Mouse (Mus musculus) v-Abl transformed pro-B cells (cell line): ENCODE data around the gene Acly.

Experiments
- in situ Hi-C, 2 experiments: fragments of 400-800 bp; cut with MboI; formaldehyde crosslinking; loops; one replicate each; pipeline ENCODE4 v1.15.1; 2025; ENCODE audit not compliant: unreplicated experiment in 2 of 2

Gene Acly

GRCm38 (mm10) chr11:100465833-100466232 lies 62.0 kb downstream of the Acly start:
- in situ Hi-C loops, result no loop called here

- in situ Hi-C loops, result no loop called here
These were observed 62.5 kb downstream of the Acly start for GRCm38 (mm10) chr11:100465229-100465792.

- in situ Hi-C loops, result no loop called here
These were observed 65.1 kb downstream of the Acly start for GRCm38 (mm10) chr11:100462699-100463098.

- in situ Hi-C loops, result no loop called here
These were observed 70.1 kb downstream of the Acly start for GRCm38 (mm10) chr11:100457711-100458110.

GRCm38 (mm10) chr11:100457247-100457646 lies 70.6 kb downstream of the Acly start:
- in situ Hi-C loops, result no loop called here

- in situ Hi-C loops, result no loop called here
These were observed 85.2 kb downstream of the Acly start for GRCm38 (mm10) chr11:100442625-100443024.

- in situ Hi-C loops, result no loop called here
These were observed 86.0 kb downstream of the Acly start, which contains the start of the genes Nt5c3b and Klhl10 for GRCm38 (mm10) chr11:100441797-100442196. TSS of gene Nt5c3b (minus strand) at chr11:100441808. TSS of gene Klhl10 (plus strand) at chr11:100441917.

GRCm38 (mm10) chr11:100440691-100441522 lies 86.9 kb downstream of the Acly start:
- in situ Hi-C loops, result no loop called here

- in situ Hi-C loops, result no loop called here
These were observed 89.9 kb downstream of the Acly start for GRCm38 (mm10) chr11:100437901-100438300.

GRCm38 (mm10) chr11:100435678-100436246 lies 92.0 kb downstream of the Acly start:
- in situ Hi-C loops, result no loop called here

GRCm38 (mm10) chr11:100432002-100432401 lies 95.8 kb downstream of the Acly start:
- in situ Hi-C loops, result no loop called here

GRCm38 (mm10) chr11:100430052-100430451 lies 97.7 kb downstream of the Acly start:
- in situ Hi-C loops, result no loop called here

GRCm38 (mm10) chr11:100428612-100429199 lies 99.1 kb downstream of the Acly start:
- in situ Hi-C loops, result loop anchor here (5.0 to 10.0 kb wide), 4 partner anchors 126 to 526 kb away; no protein-coding TSS in a partner anchor

GRCm38 (mm10) chr11:100426820-100427219 lies 101.0 kb downstream of the Acly start:
- in situ Hi-C loops, result loop anchor here (5.0 to 10.0 kb wide), 4 partner anchors 128 to 528 kb away; no protein-coding TSS in a partner anchor
